Mouse (Mus musculus) heart, adult 2 months (tissue): ENCODE data around the gene Rgl1.

ENCODE experiments used
- CTCF ChIP-seq: fragments of 200-600 bp; IDR thresholded peaks from 2 replicates; pipeline ENCODE4 v1.8.1; 2022; ENCODE audit warnings: antibody characterized with exemption, mild to moderate bottlenecking, moderate library complexity
- EP300 ChIP-seq: fragments of 200-500 bp; IDR thresholded peaks from 2 replicates; pipeline ENCODE4 v1.6.1; 2011; ENCODE audit warnings: low read depth, low read length, control low read depth; ENCODE audit not compliant: insufficient read depth

GRCm38 (mm10) chr1:152792736-152793494, 26.8 kb upstream of the Rgl1 start:
- TF ChIP-seq CTCF (no peak), EP300 (no peak)
